Mouse (Mus musculus): ENCODE data around the gene Thada.
"Not testable (repeated sequence)": the region's sequence is repeated elsewhere in the genome, so short reads cannot be mapped to it uniquely, and the experiment has no call there.

The Thada gene

DNA sequence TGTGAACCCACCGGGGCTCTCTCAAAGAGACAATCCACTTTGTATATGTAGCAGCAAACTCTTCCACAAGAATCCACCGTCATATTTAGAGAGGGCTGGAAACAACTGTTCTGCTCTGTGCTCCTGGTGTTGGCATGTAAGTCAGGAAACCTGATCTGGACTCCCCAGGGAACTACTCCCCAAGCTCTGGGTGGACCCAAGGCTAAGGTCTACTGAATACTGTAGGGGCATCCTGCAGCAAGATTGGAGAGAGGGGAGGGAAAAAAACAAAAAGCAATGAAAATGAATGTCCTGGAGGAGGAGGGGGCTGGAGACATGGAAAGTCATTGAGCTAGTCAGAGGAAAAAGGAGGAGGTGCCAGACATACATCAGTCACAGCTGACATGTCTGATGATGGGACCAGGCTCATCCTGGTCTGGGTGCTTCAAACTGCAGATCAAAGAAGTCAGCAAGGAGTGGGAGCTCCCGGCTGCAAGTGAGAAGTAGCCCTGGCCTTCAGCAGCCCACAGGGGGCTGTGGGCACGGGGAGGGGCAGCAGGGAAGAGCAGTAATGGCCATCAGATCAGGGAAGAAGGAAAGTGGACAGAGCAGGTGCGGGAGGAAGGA, 208.0 kb downstream of the Thada start:
- no peak for DNase-seq

DNA sequence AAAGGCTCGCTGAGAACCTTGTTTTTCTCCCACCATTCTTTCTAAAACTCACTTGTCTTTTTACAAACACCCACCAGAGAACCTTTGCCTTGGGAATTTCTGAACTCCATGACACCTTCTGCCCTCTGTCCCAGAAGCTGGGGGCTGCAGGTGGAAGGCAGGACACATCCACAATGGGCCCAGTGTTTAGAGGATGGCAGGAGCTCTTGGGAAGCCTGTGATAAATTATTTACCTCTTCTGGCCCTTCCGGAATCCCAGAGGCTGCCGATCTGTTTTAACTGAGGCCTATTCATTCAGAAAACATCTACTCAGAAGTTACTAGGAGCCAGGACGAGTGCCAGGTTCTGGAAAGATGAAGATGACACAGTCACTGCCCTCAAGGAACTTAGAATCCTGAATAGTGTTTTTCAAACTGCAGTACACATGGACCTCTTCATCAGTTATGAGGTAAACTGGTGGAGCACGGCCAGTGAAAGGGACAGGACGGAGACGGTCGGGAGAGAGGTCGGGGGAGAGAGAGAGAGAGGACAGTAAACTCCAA, 209.7 kb downstream of the Thada start:
- DNase-seq = no peak

DNA sequence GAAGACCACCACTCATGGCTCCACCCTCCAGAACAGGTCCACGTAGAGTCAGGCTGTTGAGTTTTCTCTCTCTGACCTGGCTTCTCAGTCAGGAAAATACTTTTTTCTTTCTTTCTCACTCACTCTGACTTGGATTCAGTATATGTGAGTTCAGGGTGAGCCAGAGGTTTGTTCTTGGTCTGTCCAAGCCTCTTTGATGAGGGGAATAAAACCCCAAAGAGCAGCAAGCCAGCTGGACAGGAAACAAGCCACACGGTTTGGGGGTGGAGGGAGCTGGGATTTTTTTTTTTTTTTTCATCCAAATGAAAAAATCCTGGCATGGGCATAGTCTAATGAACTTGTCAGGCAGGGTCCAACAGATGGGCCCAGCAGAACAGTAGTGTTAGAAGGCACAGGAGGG, 210.2 kb downstream of the Thada start:
- no peak for DNase-seq

DNA sequence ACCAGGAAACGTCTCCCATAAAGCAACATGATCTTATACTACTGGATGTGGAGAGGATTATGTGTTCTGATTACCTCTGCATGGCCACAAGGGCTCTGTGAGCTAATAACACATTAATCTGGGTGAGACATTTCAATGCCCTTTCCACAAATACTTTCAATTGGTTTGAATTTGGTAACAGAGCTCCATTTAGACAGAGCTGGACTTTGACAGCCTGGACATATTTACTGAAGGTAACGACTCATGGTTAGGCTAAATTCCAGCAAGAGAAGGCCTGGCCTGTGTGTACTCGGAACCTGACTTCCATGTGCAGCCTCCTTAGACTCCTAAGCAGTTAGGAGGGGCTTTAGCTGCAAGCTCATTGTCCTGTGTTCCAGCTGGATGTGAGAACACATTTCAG, 214.6 kb downstream of the Thada start:
- DNase-seq = no peak

DNA sequence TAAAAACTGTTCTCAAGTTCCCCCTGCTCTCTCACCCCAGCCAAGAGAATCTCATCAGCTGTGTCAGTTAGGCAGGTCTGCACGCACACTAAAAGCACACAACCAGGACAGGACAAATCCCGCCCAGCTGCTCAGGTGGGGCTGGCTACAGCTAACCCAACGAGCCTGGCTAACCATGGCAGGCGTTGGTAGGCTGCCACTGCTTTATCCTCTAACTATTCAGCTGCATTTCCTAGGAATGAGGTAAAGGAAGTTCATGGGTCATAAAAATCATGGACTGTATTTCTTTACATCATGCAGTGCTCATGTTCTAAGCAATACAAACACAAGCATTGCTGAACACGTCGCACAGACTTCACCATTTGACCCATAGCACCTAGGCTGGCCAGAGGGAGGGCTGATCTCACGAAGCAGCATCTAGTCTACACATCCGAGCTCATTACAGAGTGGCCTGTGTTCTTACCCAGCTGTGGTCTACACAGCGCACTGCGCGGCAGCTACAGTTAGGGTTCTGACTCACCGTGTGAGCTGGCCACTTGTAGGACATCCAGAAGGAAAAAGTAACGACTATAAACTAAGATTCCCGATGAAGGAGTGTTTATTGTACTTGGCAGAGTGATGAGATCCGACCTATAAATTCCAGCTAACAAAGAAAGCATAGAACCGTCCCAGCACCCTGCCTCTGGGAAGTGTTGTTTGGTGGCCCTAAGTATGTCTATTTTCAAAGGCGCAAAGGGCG, 221.7 kb downstream of the Thada start:
- DNase-seq = no peak

DNA sequence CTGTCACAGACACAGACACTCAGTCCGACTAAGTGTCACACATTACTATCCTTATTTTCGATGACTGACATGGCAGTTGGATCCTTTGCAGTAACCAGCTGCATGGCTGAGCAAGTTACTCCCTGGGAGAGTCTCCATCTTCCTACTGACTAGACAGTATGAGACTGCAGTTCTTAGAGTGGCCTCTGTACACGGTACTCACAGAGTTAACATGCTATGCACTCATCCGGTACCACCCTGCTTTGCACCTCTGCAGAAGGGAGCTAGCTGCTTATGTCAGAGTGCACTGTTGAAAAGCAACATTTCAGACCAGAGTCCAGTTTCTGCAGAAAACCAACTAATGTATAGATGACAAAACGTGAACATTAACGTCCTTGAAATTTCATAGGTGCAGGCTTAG, 222.2 kb downstream of the Thada start:
- DNase-seq = no peak

DNA sequence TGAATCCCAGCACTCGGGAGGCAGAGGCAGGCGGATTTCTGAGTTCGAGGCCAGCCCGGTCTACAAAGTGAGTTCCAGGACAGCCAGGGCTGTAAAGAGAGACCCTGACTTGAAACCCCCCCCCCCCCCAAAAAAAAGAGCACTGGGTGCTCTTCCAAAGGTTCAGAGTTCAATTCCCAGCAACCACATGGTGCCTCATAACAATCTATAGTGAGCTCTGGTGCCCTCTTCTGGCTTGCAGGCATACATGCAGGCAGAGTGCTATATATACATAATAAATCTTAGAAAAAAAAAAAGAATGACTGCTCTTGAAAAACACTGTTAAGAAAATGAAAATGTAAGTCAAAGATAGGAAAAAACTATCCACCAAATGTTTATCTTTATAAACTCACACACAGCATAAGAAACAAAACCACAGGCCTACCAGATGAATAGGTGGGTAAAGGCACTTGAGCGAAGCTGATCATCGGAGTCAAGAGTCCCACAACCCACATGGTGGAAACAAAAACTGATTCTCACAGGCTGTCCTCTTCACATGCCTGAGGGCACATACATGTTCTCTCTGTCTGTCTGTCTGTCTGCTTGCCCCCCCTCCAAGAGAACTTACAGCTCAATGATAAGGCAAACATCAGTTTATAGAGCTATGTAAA, 224.6 kb downstream of the Thada start:
- no peak for DNase-seq

DNA sequence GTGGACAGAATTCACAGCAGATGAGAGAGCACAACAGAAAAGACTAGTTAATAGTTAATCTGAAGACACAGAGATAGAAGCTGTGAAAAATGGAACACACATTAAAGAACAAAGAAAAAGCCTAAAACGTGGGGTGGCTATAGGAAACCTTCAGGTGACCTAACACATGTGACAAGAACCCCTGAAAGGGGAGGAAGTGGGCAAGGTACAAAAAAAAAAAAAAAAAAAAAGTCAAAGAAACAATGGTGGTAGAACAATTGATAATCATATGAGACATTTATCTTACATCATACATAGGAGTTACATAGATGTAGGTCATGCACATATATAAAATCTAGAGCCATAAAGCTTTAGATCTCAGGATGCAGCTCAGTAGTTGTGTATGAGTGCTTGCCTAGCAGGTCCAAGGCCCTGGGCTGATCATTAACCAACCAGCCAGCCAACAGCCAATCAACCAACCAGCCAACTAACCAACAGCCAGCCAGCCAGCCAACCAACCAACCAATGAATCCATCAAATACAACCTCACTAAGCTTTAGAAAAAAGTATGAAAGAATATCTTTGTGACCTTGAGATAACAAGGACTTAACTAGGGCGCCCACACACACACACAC, 226.2 kb downstream of the Thada start:
- DNase-seq = no peak

DNA sequence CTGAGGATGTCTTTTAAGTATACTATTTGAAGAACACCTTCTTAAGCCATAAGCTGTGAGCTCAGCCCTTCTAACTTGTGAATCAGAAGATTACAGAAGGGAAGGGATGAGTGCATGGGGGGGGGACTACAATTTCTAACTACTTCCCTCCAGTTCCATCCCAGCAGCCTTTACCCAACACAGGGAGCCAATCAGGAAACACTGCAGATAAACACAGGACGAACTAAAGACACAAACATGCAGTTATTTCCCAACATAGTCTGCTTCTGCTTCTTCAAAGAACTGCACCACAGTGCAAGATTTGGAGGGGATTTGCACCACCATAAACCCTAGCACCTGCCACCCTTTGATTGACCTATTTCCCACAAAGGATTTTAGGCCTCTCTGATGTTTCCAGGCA, 227.8 kb downstream of the Thada start:
- DNase-seq = no peak

DNA sequence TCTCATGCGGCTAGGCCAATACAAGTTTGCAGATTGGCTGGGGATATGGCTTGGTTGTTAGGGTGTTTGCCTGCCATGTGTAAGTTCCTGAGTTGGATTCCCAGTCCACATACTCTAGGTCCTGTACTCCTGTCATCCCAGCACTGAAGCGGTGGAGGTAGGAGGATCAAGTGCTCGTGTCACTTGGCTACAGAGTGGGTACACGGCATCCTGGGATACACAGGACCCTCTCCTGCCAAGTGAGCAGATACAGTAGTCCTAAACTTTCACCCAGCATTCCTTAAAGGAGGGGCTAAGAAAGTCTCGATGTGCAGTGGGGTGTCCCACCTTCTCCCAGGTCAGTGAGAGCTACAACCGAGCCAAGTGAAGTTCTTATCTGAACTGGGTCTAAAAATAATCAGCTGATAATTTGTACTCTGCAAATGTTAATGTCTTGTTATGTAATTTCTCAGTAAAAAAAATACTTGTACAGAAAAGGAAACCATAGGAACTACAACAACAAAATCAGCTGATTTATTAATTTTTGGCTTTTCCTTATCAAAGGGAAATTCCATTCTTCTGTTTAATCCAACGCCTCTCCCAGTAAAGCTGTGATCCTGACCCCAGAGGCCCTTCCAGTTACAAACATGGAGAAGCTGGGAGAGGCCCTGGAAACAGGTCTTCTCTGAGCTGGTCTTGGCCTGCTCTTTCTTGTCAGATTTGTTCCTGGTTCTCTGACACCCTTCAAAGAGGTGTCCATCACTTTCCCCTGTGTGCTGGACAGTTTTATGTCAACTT, 229.0 kb downstream of the Thada start:
- DNase-seq = no peak

DNA sequence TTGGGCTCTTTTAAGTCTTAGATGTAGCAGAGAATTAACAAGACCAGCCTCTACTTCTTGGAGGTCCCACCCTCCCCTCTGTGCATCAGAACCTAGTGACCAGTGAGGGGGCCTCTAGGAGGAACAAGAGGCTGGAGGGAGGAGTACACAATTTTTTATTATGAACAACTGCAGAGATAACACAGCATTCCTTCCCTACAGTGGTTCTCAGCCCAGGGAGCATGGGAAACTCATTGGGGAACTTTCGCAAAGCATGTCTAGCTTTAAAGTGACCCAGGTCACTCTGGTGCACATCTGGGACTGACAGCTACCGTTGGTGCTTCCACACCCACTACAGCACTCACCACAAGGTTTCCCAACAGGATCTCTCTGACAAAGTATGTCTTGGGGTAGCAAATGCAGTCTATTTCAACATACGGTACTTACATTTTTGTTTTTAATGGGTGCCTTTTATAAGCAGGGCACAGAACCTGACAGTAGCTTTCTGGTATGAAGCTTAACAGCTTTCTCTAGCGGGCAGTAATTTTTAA, 230.5 kb downstream of the Thada start:
- DNase-seq = no peak

DNA sequence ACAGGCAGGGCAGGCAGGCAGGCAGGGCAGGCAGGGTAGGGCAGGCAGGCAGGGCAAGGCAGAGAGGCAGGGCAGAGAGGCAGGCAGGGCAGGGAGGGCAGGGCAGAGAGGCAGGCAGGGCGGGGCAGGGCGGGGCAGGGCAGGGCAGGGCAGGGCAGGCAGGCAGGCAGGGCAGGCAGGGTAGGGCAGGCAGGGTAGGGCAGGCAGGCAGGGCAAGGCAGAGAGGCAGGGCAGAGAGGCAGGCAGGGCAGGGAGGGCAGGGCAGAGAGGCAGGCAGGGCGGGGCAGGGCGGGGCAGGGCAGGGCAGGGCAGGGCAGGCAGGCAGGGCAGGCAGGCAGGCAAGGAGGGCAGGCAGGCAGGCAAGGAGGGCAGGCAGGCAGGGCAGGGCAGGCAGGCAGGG, 231.2 kb downstream of the Thada start:
- DNase-seq = not testable (repeated sequence)

DNA sequence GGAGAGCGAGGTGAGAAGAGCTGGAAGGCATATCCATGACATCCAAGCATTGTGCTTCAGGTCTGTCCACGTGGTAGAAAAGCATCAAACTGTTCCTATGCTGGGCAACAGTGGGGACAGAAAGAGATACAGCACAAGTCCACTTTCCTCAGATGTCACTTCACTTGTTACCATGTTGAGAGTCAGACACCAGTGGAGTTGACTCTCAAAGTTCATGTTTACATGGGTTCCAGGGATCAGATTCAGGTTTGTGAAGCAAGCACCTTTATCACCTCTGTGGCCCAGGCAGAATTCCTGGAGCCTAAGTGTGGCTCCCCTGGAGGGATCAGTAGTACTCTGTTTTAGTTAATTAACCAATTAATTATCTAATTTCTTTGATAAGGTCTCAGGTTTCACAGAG, 232.2 kb downstream of the Thada start:
- no peak for DNase-seq

DNA sequence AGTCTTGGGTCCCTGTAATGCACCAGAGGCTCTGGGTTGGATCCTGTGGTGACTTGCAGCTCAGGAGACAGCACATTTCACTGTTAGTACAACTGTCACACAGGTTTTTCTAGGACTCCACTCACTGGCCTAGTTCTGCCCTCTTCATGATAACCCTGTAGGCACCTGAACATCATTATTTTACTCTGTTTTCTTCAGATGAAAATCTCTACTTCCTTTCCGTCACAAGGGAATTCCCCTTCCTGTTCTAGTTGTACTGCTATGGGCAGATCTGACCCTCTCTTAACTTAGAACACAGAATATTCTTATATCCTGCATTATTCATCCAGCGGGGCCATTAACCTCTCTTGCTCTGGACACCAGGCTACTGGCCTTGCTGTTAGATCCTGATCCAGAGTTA, 234.6 kb downstream of the Thada start:
- DNase-seq = no peak

DNA sequence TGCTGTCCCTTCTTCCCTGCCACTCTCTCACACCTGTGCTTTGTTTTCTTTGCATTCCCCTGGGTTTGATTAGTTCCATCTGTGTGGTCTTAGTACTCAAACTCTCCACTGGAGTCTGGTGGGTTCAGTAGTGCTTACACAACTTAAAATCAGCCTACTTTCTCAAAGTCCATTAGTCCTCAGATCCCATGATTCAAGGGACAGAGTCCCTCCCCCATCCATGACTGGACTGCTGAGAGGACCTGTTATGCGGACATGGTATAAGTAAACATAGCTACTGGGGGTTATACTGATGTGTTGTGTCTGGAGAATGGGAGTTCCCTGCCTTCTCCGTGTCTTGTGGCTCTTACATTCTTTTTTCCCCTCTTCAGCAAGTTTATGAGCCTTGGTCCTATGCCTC, 237.8 kb downstream of the Thada start:
- no peak for DNase-seq

DNA sequence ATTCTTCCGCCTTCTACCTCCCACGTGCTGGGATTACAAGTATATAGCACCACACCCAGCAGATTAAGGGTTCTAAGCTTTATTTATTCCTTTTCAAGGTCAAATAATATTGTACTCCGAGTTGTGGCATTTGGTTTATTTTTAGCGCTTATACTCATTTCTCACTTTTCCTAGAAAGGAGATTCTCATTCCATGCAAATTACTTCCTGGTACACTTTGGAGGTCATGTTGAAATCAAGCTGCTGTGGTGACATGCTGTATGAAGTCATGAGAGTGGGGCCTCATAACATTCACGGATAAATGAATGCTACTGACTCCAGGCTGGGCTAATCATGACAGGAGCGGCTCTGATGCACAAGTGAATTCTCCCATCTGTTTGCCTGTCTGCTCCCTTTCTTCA, 239.3 kb downstream of the Thada start:
- no peak for DNase-seq

DNA sequence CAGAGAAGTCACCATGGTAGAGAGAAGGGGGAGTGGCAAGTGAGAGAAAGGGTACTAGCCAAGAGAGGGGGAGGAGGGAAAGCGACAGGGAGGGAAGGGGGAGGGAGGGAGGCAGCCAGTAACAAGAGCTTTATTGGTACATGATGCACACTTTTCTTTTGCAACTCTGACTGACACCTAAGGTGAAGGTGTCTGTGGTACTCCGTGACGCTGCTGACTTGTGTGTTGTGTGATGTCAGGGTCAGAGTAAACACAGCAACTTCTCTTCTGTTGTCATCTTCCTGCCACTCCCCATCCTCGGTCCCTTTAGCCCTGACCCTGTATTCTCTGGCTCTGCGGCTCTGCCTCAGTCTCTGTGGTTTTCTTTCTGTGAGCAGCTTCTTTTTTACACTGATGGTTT, 239.8 kb downstream of the Thada start:
- DNase-seq = no peak

DNA sequence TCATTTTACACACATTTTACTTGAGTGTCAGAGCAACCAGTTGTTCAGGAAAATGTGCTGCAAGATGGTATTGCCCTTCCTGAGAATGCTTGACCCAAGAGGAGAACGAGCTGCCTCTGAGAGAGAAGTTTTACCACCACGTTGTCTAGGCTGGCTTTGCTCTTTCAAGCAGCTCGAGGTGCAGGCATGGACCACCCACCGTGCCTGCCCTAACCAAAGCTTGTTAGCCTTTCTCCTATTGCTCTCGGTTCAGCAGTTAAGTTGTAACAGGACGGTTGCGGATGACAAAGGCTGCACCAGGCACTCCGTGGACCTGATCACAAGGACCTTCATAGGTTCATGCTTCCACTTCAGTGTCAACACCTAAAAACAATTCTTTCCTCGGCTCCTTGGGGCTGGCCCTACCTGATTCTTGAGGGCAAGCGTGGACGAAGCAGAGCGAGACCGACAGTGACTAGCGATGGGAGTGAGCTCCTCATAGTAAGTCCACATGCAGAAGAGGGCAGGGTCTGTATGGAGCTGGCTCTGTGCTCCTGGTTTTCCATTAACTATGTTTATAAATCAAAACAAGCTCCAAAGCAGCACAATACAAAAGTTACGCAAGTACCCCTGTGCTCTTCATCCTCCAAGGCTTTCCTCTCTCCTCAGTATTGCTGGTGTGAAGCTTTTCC, 241.7 kb downstream of the Thada start:
- DNase-seq = no peak

DNA sequence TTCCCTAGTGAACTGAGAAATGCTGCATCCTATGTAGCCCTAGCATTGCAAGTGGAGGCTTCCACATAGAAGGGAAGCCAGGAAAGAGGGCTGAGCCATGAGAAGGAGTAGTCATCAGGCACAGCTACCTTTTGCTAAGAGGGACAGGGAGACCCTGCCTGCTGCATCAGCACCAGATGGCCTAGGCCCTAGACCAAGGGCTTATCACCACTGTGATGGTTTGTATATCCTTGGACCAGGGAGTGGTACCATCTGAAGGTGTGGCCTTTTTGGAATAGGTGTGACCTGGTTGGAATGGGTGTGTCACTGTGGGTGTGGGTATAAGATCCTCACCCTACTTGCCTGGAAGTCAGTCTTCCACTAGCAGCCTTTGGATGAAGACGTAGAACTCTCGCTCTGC, 247.2 kb downstream of the Thada start:
- DNase-seq = not testable (repeated sequence)

DNA sequence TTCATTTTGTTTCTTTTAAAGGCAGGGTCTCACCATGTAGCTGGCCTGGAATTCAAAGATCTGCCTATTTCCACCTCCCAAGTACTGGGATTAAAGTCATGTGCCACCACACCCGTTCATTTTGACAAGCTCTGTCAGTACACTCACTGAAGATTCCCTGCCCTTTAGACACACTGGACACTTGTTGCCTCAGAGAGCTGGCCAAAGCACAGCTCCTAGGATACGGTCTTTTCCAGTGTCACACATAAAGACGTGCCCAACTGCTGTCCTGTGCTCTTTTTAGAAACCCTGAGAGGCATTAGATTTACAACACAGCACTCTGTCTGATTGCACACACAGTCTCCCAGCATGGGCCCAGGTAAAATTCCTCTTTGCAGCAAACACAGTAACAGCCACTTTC, 248.3 kb downstream of the Thada start:
- DNase-seq = no peak

DNA sequence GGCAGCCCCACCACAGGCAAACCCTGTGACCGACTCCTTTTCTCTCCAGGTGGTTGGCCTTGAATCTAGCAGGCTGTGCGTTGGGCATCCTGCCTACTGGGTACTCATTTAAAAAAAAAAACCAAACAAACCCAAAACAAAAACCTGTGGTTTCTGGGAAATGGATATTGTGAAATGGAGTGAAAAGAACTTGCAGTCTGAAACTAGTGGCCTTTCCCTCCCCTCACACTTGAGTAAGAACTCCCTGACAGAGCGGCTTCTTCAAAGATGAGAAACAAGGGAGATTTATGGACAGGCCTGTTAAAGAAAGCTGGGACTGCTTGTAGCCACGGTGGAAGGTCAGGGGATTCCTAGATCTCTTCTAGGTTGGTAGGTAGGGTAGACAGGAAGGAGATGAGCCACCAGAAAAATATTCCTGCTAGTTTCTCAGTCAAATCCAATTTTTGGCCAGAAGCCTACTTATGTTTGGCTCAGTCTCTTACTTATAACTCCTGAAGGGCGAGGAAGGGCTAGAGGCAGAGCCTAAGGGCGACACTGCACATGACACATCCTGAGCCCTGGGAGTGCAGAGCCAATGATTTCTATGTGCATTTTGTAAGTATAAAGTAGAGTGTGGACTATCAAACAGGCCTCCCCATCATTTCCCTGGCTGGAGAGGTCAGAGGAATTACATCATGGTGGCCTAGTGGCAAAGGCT, 250.6 kb downstream of the Thada start:
- peak in 1 of 2 experiments; percentile 11 for DNase-seq

Data from cerebellum, postnatal 36 days (tissue).